Mouse (Mus musculus): ENCODE results near the gene Pogz. TPM values are rescaled to one million over a fixed set of nuclear protein-coding genes. Genes with fewer than 3 reads are reported as not detected.
A peak's percentile ranks its signal among the peaks of the same experiment; 100 is the strongest.
"Not testable (repeated sequence)": the region's sequence is repeated elsewhere in the genome, so short reads cannot be mapped to it uniquely, and the experiment has no call there.

Gene Pogz
- polyA plus RNA-seq, 1 experiment from 2014 or later = 24.1 TPM

GRCm38 (mm10) chr3:94886316-94887224 is 49.2 kb downstream of the Pogz start, which contains the start of gene Psmb4:
Gene Psmb4 (minus strand): TSS chr3:94886961.
- under 1% methylated on average over 61 of the region's 61 CpGs for WGBS
- peak within 1 kb of the TSS; percentile 96 for H3K4me3 ChIP-seq
- H3K4me2 ChIP-seq (replicated peaks) = peak within 1 kb of the TSS; percentile 87
- ATAC-seq (ENCODE audit: low FRiP score) = peak; percentile 89
- H3K27me3 ChIP-seq = no peaks in the 10 kb centered on the region
- peaks cover 36% of the 10 kb centered on the region for H3K36me3 ChIP-seq
- peaks cover 18% of the 10 kb centered on the region for H3K4me1 ChIP-seq
- H3K27ac ChIP-seq = peak within 1 kb of the TSS; percentile 81
- H3K9ac ChIP-seq = peak within 1 kb of the TSS; percentile 94
- H3K9me3 ChIP-seq (replicated peaks) = no peaks in the 10 kb centered on the region

- peaks cover 17% of the 10 kb centered on the region for H3K36me3 ChIP-seq
- H3K4me1 ChIP-seq = peaks cover 18% of the 10 kb centered on the region
- no peak overlapping the region for H3K4me2 ChIP-seq (replicated peaks)
- H3K9ac ChIP-seq = no peak overlapping the region
- ATAC-seq (ENCODE audit: low FRiP score) = no peak
- no peaks in the 10 kb centered on the region for H3K9me3 ChIP-seq (replicated peaks)
- no peaks in the 10 kb centered on the region for H3K27me3 ChIP-seq
- H3K27ac ChIP-seq = no peak overlapping the region
- no peak overlapping the region for H3K4me3 ChIP-seq
Observed at GRCm38 (mm10) chr3:94888595-94888994, 51.2 kb downstream of the Pogz start.

GRCm38 (mm10) chr3:94894076-94894475 is 56.7 kb downstream of the Pogz start:
- 78% methylated on average over 3 of the region's 3 CpGs for WGBS

GRCm38 (mm10) chr3:94902747-94903146 is 65.4 kb downstream of the Pogz start:
- no peaks in the 10 kb centered on the region for H3K27me3 ChIP-seq
- no peak overlapping the region for H3K4me3 ChIP-seq
- H3K9ac ChIP-seq = no peak overlapping the region
- 17% methylated on average over 7 of the region's 7 CpGs for WGBS
- no peaks in the 10 kb centered on the region for H3K36me3 ChIP-seq
- no peaks in the 10 kb centered on the region for H3K4me1 ChIP-seq
- ATAC-seq (ENCODE audit: low FRiP score) = no peak
- H3K9me3 ChIP-seq (replicated peaks) = no peaks in the 10 kb centered on the region
- H3K27ac ChIP-seq = no peak overlapping the region
- H3K4me2 ChIP-seq (replicated peaks) = no peak overlapping the region

More at GRCm38 (mm10) chr3:94894076-94894475, 56.7 kb downstream of the Pogz start:
- Histone ChIP-seq H3K4me3 (no peak overlapping the region), H3K4me1 (no peaks in the 10 kb centered on the region), H3K4me2 (replicated peaks) (no peak overlapping the region), H3K9ac (no peak overlapping the region), H3K36me3 (no peaks in the 10 kb centered on the region), H3K9me3 (replicated peaks) (no peaks in the 10 kb centered on the region), H3K27ac (no peak overlapping the region), H3K27me3 (0 out of 2 replicates have a peak, but pooled peaks cover 2% of the 10 kb centered on the region)
- no peak for ATAC-seq (ENCODE audit: low FRiP score)

- H3K4me3 ChIP-seq; H3K36me3 ChIP-seq; H3K4me1 ChIP-seq; H3K9me3 ChIP-seq (replicated peaks); H3K27ac ChIP-seq; H3K27me3 ChIP-seq; H3K4me2 ChIP-seq (replicated peaks); H3K9ac ChIP-seq; ATAC-seq (ENCODE audit: low FRiP score): not testable (repeated sequence)
- 64% methylated on average over 3 of the region's 3 CpGs for WGBS
Observed at GRCm38 (mm10) chr3:94904759-94905158, 67.4 kb downstream of the Pogz start.

GRCm38 (mm10) chr3:94906482-94906881 is 69.1 kb downstream of the Pogz start:
- Histone ChIP-seq H3K9ac (no peak overlapping the region), H3K9me3 (replicated peaks) (no peaks in the 10 kb centered on the region)
- no peak for ATAC-seq (ENCODE audit: low FRiP score)

GRCm38 (mm10) chr3:94911050-94911693 is 73.8 kb downstream of the Pogz start:
- Histone ChIP-seq H3K36me3 (no peaks in the 10 kb centered on the region), H3K4me2 (replicated peaks) (no peak overlapping the region), H3K9ac (no peak overlapping the region), H3K27me3 (no peaks in the 10 kb centered on the region), H3K9me3 (replicated peaks) (no peaks in the 10 kb centered on the region), H3K4me3 (no peak overlapping the region), H3K27ac (no peak overlapping the region), H3K4me1 (no peaks in the 10 kb centered on the region)
- ATAC-seq (ENCODE audit: low FRiP score) = no peak
- 80% methylated on average over 2 of the region's 2 CpGs for WGBS

More at GRCm38 (mm10) chr3:94906482-94906881, 69.1 kb downstream of the Pogz start:
- H3K4me3 ChIP-seq = no peak overlapping the region
- H3K27ac ChIP-seq = no peak overlapping the region
- 42% methylated on average over 1 of the region's 1 CpGs for WGBS
- no peak overlapping the region for H3K4me2 ChIP-seq (replicated peaks)
- H3K27me3 ChIP-seq = no peaks in the 10 kb centered on the region
- H3K36me3 ChIP-seq = no peaks in the 10 kb centered on the region
- H3K4me1 ChIP-seq = no peaks in the 10 kb centered on the region

GRCm38 (mm10) chr3:94913801-94914200 is 76.4 kb downstream of the Pogz start:
- Histone ChIP-seq H3K4me1 (no peaks in the 10 kb centered on the region), H3K9ac (no peak overlapping the region), H3K4me3 (no peak overlapping the region), H3K9me3 (replicated peaks) (no peaks in the 10 kb centered on the region), H3K27ac (no peak overlapping the region), H3K4me2 (replicated peaks) (no peak overlapping the region), H3K36me3 (no peaks in the 10 kb centered on the region), H3K27me3 (no peaks in the 10 kb centered on the region)
- ATAC-seq (ENCODE audit: low FRiP score) = no peak
- 62% methylated on average over 5 of the region's 5 CpGs for WGBS

- H3K4me1 ChIP-seq = no peaks in the 10 kb centered on the region
- H3K4me3 ChIP-seq = no peak overlapping the region
- no peak overlapping the region for H3K4me2 ChIP-seq (replicated peaks)
- WGBS = 91% methylated on average over 7 of the region's 7 CpGs
- H3K36me3 ChIP-seq = no peaks in the 10 kb centered on the region
- no peak overlapping the region for H3K27ac ChIP-seq
- no peaks in the 10 kb centered on the region for H3K9me3 ChIP-seq (replicated peaks)
- no peaks in the 10 kb centered on the region for H3K27me3 ChIP-seq
- H3K9ac ChIP-seq = no peak overlapping the region
- ATAC-seq (ENCODE audit: low FRiP score) = no peak
Observed at GRCm38 (mm10) chr3:94915903-94916741, 78.8 kb downstream of the Pogz start.

GRCm38 (mm10) chr3:94917816-94918361 is 80.5 kb downstream of the Pogz start:
- no peak overlapping the region for H3K4me3 ChIP-seq
- H3K36me3 ChIP-seq = no peaks in the 10 kb centered on the region
- H3K4me2 ChIP-seq (replicated peaks) = no peak overlapping the region
- no peaks in the 10 kb centered on the region for H3K4me1 ChIP-seq
- 59% methylated on average over 14 of the region's 14 CpGs for WGBS
- ATAC-seq (ENCODE audit: low FRiP score) = no peak
- H3K27me3 ChIP-seq = no peaks in the 10 kb centered on the region
- H3K9me3 ChIP-seq (replicated peaks) = no peaks in the 10 kb centered on the region
- H3K9ac ChIP-seq = no peak overlapping the region
- H3K27ac ChIP-seq = no peak overlapping the region

- H3K27me3 ChIP-seq = no peaks in the 10 kb centered on the region
- WGBS = 75% methylated on average over 4 of the region's 4 CpGs
- no peak overlapping the region for H3K9ac ChIP-seq
- H3K4me3 ChIP-seq = no peak overlapping the region
- H3K4me2 ChIP-seq (replicated peaks) = no peak overlapping the region
- H3K4me1 ChIP-seq = no peaks in the 10 kb centered on the region
- no peaks in the 10 kb centered on the region for H3K9me3 ChIP-seq (replicated peaks)
- no peak overlapping the region for H3K27ac ChIP-seq
- ATAC-seq (ENCODE audit: low FRiP score) = no peak
- no peaks in the 10 kb centered on the region for H3K36me3 ChIP-seq
Observed at GRCm38 (mm10) chr3:94918845-94919244, 81.5 kb downstream of the Pogz start.

- WGBS = 56% methylated on average over 3 of the region's 3 CpGs
- no peak overlapping the region for H3K4me2 ChIP-seq (replicated peaks)
- no peak overlapping the region for H3K9ac ChIP-seq
- H3K36me3 ChIP-seq = no peaks in the 10 kb centered on the region
- no peak overlapping the region for H3K4me3 ChIP-seq
- no peaks in the 10 kb centered on the region for H3K27me3 ChIP-seq
- no peaks in the 10 kb centered on the region for H3K9me3 ChIP-seq (replicated peaks)
- H3K4me1 ChIP-seq = no peaks in the 10 kb centered on the region
- H3K27ac ChIP-seq = no peak overlapping the region
- ATAC-seq (ENCODE audit: low FRiP score) = no peak
Observed at GRCm38 (mm10) chr3:94921104-94921503, 83.7 kb downstream of the Pogz start.

Measured in hindbrain, embryonic 12.5 days (tissue).